Mouse (Mus musculus): ENCODE data around the gene 4921504E06Rik. TPM values are rescaled to one million over a fixed set of nuclear protein-coding genes. Genes with fewer than 3 reads are reported as not detected.

Gene 4921504E06Rik
- not detected in 2 replicates for polyA plus RNA-seq (2014; fragmentation: Nextera tagmentation; extraction: Ambion mirVana)

DNA sequence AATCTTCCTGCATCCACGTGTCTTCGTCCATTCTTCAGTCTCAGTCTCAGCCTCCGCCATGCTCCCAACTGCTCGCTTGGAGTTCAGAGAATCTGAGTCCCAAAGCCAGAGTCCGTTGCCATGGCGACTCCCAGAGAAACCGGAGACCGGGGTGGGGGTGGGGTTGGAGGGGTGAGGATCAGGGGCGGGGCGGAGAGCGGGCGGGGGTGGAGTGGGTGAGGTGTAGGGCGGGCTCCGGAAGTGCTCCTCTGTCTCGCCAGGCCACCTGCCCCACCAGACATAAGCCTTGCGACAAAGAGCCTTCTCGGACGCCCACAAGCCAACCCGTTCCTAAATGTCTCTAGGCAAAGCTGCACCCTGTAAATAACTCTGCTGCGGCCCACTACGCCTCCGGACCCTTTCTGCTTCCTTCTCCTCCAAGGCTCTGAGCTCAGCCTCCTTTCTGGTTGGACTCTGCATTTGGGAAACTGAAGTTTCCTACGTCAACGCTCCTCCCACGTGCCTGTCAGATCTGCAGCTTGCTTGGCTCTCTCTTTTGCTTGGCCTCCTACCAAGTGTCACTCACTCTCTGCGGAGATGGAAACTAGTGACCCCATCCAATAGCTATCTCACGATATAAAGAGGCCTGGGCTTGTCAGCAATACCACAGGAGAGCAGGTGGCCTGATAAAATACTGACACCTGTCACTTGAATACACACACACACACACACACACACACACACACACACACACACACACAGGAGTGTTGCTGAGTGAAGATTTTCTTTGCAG is at the start of gene 4921504E06Rik:
Gene 4921504E06Rik (minus strand): TSS at position 94 of the 772 bp plus-strand sequence.
- Histone ChIP-seq H3K9ac (replicated peaks; ENCODE audit: low read length) (no peak within 1 kb of the TSS; the same call in 1 of the 2 replicates), H3K36me3 (replicated peaks; ENCODE audit: control insufficient read depth, insufficient read depth, low read depth, low read length) (no peaks in the 10 kb centered on the region), H3K4me1 (ENCODE audit: control insufficient read depth, insufficient read depth, low read length) (no peaks in the 10 kb centered on the region), H3K4me2 (ENCODE audit: low read depth, low read length) (peak within 1 kb of the TSS; percentile 47), H3K4me3 (ENCODE audit: low read depth, low read length) (peak within 1 kb of the TSS; percentile 27), H3K27me3 (ENCODE audit: control insufficient read depth, insufficient read depth, low read length) (no peaks in the 10 kb centered on the region), H3K27ac (replicated peaks; ENCODE audit: low read depth, low read length) (no peak within 1 kb of the TSS), H3K9me3 (replicated peaks; ENCODE audit: control insufficient read depth, low read length) (no peaks in the 10 kb centered on the region)
- peak; percentile 92 for DNase-seq (ENCODE audit: low spot score)
- ATAC-seq (replicated peaks; ENCODE audit: insufficient number of reproducible peaks, low FRiP score, low TSS enrichment, low read depth) = peak; percentile 93
- WGBS = under 1% methylated on average over 21 of the region's 27 CpGs

DNA sequence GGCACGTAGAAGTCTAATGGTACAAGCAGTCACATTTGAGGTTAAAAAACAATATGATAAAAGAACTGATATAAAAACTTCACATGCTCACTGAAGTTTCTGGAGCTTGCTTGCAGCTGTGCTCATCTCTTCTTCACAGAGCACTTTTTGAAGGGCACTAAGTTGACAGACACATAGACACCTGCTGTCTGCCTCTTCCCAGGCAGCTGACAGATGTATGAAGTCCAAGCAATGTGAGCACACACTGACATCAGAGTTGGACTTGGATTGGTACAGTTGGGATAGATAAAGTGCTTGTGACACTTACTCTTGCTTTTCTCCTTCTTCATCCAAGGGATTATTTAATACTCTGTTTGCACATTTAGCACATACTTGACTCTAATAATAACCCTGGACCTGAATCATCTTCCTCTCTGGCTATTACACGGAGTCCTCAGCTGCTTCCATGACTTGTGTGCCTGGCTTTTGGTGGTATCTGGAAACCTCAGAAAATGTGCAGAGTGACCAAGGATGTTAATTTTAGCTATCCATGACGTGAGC is 47.7 kb upstream of the 4921504E06Rik start:
- no peak for DNase-seq (ENCODE audit: low spot score)
- Histone ChIP-seq H3K27ac (replicated peaks; ENCODE audit: low read depth, low read length) (no peak overlapping the region), H3K4me3 (ENCODE audit: low read depth, low read length) (no peak overlapping the region), H3K36me3 (replicated peaks; ENCODE audit: control insufficient read depth, insufficient read depth, low read depth, low read length) (no peaks in the 10 kb centered on the region), H3K4me1 (ENCODE audit: control insufficient read depth, insufficient read depth, low read length) (no peaks in the 10 kb centered on the region), H3K9me3 (replicated peaks; ENCODE audit: control insufficient read depth, low read length) (no peaks in the 10 kb centered on the region), H3K27me3 (ENCODE audit: control insufficient read depth, insufficient read depth, low read length) (no peaks in the 10 kb centered on the region), H3K9ac (replicated peaks; ENCODE audit: low read length) (no peak overlapping the region), H3K4me2 (ENCODE audit: low read depth, low read length) (no peak overlapping the region)
- no peak for ATAC-seq (replicated peaks; ENCODE audit: insufficient number of reproducible peaks, low FRiP score, low TSS enrichment, low read depth)
- 84% methylated on average over 3 of the region's 3 CpGs for WGBS

DNA sequence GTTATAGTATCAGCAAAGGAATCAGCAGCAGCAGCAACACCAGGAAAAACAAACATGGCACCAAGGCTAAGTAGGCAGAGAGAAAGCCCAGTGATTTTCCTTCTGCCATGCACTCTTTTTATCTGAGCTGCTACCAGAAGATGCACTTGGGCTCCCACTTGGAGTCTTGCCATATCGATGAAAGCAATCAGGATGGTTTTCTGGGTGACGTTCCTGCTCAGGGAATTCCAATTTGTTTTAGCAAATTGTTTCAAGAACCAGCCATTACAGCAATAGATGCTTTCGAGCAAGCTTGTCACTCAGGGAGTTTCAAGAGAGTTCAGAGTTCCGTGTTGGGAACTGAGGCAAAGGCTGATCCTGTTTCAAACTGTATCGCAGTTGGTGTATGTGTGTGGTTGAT is 47.1 kb upstream of the 4921504E06Rik start:
- ATAC-seq (replicated peaks; ENCODE audit: insufficient number of reproducible peaks, low FRiP score, low TSS enrichment, low read depth) = no peak
- WGBS = 78% methylated on average over 5 of the region's 5 CpGs

DNA sequence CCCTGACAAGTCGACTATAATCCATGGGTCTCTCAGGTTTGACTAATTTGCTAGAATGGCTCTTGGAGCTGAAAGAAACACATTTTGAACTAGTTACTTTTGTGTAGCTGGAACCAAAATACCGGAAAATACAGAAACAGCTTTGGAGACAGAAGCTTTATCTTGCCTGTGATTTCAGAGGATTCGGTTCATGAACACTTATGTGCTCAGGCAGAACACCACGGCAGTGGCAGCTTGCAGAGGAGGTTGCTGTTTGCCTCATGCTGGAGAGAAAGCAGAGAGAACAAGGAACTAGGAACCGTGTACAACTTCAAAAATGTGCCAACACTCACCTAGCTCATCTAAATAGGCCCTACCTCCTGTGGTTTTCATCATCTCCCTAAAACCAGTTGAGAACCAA is 46.1 kb upstream of the 4921504E06Rik start:
- Histone ChIP-seq H3K4me1 (ENCODE audit: control insufficient read depth, insufficient read depth, low read length) (no peaks in the 10 kb centered on the region), H3K4me3 (ENCODE audit: low read depth, low read length) (no peak overlapping the region), H3K4me2 (ENCODE audit: low read depth, low read length) (no peak overlapping the region), H3K27ac (replicated peaks; ENCODE audit: low read depth, low read length) (no peak overlapping the region), H3K36me3 (replicated peaks; ENCODE audit: control insufficient read depth, insufficient read depth, low read depth, low read length) (no peaks in the 10 kb centered on the region), H3K27me3 (ENCODE audit: control insufficient read depth, insufficient read depth, low read length) (no peaks in the 10 kb centered on the region), H3K9me3 (replicated peaks; ENCODE audit: control insufficient read depth, low read length) (no peaks in the 10 kb centered on the region), H3K9ac (replicated peaks; ENCODE audit: low read length) (no peak overlapping the region)
- DNase-seq (ENCODE audit: low spot score) = no peak
- ATAC-seq (replicated peaks; ENCODE audit: insufficient number of reproducible peaks, low FRiP score, low TSS enrichment, low read depth) = no peak
- WGBS = 81% methylated on average over 5 of the region's 5 CpGs

More for the DNA sequence above, 47.1 kb upstream of the 4921504E06Rik start:
- Histone ChIP-seq H3K4me3 (ENCODE audit: low read depth, low read length) (no peak overlapping the region), H3K9ac (replicated peaks; ENCODE audit: low read length) (no peak overlapping the region), H3K27ac (replicated peaks; ENCODE audit: low read depth, low read length) (no peak overlapping the region), H3K27me3 (ENCODE audit: control insufficient read depth, insufficient read depth, low read length) (no peaks in the 10 kb centered on the region), H3K36me3 (replicated peaks; ENCODE audit: control insufficient read depth, insufficient read depth, low read depth, low read length) (no peaks in the 10 kb centered on the region), H3K9me3 (replicated peaks; ENCODE audit: control insufficient read depth, low read length) (no peaks in the 10 kb centered on the region), H3K4me1 (ENCODE audit: control insufficient read depth, insufficient read depth, low read length) (no peaks in the 10 kb centered on the region), H3K4me2 (ENCODE audit: low read depth, low read length) (no peak overlapping the region)
- no peak for DNase-seq (ENCODE audit: low spot score)

DNA sequence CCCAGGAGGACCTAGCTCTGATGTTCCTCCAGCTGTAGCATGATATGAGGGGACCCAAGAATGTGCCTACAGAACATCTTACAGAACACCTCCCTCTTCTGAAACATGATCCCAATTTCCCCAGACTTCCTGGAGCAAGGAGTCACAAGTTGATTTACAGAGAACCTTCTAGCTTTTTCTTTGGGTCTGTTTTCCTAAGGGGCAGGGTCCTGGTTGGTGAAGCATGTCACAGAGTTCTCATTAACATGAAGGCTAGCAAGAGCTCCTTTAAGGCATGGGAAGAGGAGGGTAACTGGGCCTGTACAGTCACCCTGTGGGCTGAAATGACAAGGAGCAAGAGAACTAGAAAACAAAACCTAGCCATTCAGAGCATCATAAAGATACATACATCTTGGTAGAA is 43.3 kb upstream of the 4921504E06Rik start:
- no peaks in the 10 kb centered on the region for H3K36me3 ChIP-seq (replicated peaks; ENCODE audit: control insufficient read depth, insufficient read depth, low read depth, low read length)
- DNase-seq (ENCODE audit: low spot score) = no peak
- H3K9me3 ChIP-seq (replicated peaks; ENCODE audit: control insufficient read depth, low read length) = no peaks in the 10 kb centered on the region
- no peak overlapping the region for H3K4me2 ChIP-seq (ENCODE audit: low read depth, low read length)
- no peaks in the 10 kb centered on the region for H3K27me3 ChIP-seq (ENCODE audit: control insufficient read depth, insufficient read depth, low read length)
- no peak overlapping the region for H3K9ac ChIP-seq (replicated peaks; ENCODE audit: low read length)
- no peak overlapping the region for H3K27ac ChIP-seq (replicated peaks; ENCODE audit: low read depth, low read length)
- ATAC-seq (replicated peaks; ENCODE audit: insufficient number of reproducible peaks, low FRiP score, low TSS enrichment, low read depth) = no peak
- H3K4me1 ChIP-seq (ENCODE audit: control insufficient read depth, insufficient read depth, low read length) = no peaks in the 10 kb centered on the region
- H3K4me3 ChIP-seq (ENCODE audit: low read depth, low read length) = no peak overlapping the region

DNA sequence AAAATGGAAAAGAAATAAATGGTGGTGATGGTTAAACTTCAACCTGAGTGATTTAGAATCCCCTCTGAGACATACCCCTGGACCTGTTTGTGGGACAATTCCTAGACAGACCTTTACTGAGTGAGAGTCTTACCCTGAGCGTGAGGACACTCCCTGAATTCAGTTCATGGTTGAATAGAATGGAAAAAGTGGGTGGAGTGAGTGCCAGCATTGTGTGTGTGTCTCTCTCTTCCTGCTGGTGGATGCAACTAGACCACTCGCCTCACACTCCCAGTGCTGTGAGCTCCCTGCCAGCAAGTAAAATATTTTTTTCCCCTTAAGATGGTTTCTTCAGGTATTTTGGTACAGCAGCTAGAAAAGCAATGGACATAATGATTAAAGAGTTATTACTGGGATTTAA is 42.7 kb upstream of the 4921504E06Rik start:
- Histone ChIP-seq H3K9me3 (replicated peaks; ENCODE audit: control insufficient read depth, low read length) (no peaks in the 10 kb centered on the region), H3K4me2 (ENCODE audit: low read depth, low read length) (no peak overlapping the region), H3K4me1 (ENCODE audit: control insufficient read depth, insufficient read depth, low read length) (no peaks in the 10 kb centered on the region), H3K4me3 (ENCODE audit: low read depth, low read length) (no peak overlapping the region), H3K27ac (replicated peaks; ENCODE audit: low read depth, low read length) (no peak overlapping the region), H3K9ac (replicated peaks; ENCODE audit: low read length) (no peak overlapping the region), H3K36me3 (replicated peaks; ENCODE audit: control insufficient read depth, insufficient read depth, low read depth, low read length) (no peaks in the 10 kb centered on the region), H3K27me3 (ENCODE audit: control insufficient read depth, insufficient read depth, low read length) (no peaks in the 10 kb centered on the region)
- DNase-seq (ENCODE audit: low spot score) = no peak
- ATAC-seq (replicated peaks; ENCODE audit: insufficient number of reproducible peaks, low FRiP score, low TSS enrichment, low read depth) = no peak
- WGBS = 73% methylated on average over 2 of the region's 2 CpGs

DNA sequence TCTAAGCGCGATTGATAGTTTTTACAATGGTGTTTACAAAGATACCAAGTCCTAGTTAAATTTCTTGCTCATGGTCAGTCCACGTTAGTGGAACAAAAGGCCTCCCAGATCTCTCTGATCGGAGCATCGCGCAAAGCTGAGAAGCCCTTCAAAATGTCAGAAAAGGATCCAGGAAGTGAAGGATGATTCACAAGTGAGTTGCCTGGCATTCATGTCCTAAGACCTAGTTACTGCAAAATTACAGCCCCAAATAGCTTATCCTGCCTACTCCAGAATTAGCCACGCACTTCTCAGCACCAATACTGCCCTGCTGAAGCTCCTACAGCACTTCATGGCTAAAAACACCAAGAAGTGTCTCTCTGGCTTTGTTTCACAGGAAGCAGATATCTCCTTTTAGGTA is 41.1 kb upstream of the 4921504E06Rik start:
- Histone ChIP-seq H3K27me3 (ENCODE audit: control insufficient read depth, insufficient read depth, low read length) (no peaks in the 10 kb centered on the region), H3K4me3 (ENCODE audit: low read depth, low read length) (no peak overlapping the region), H3K4me1 (ENCODE audit: control insufficient read depth, insufficient read depth, low read length) (no peaks in the 10 kb centered on the region), H3K27ac (replicated peaks; ENCODE audit: low read depth, low read length) (no peak overlapping the region), H3K36me3 (replicated peaks; ENCODE audit: control insufficient read depth, insufficient read depth, low read depth, low read length) (no peaks in the 10 kb centered on the region), H3K9me3 (replicated peaks; ENCODE audit: control insufficient read depth, low read length) (no peaks in the 10 kb centered on the region), H3K4me2 (ENCODE audit: low read depth, low read length) (no peak overlapping the region), H3K9ac (replicated peaks; ENCODE audit: low read length) (no peak overlapping the region)
- 87% methylated on average over 7 of the region's 7 CpGs for WGBS
- DNase-seq (ENCODE audit: low spot score) = no peak
- no peak for ATAC-seq (replicated peaks; ENCODE audit: insufficient number of reproducible peaks, low FRiP score, low TSS enrichment, low read depth)

DNA sequence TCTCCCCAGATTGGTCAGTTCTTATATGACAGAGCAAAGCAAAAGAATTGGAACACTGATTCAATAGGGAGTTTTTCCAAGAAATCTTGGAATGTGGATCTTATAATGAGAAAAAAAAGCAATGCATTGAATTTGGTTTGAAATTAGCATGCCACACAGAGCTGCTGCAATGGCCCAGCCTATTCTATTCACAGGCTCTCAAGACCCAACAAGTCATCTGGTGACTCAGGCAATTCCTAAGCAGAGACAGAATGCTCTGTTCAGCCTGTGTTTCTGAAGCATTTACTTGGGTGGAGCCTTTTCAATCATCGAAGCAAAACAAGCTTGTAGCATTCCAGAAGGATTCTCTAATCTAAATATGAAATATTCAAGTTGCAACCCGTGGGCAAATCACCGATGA is 26.1 kb upstream of the 4921504E06Rik start:
- Histone ChIP-seq H3K9me3 (replicated peaks; ENCODE audit: control insufficient read depth, low read length) (no peaks in the 10 kb centered on the region), H3K9ac (replicated peaks; ENCODE audit: low read length) (no peak overlapping the region), H3K27ac (replicated peaks; ENCODE audit: low read depth, low read length) (no peak overlapping the region), H3K4me2 (ENCODE audit: low read depth, low read length) (no peak overlapping the region), H3K36me3 (replicated peaks; ENCODE audit: control insufficient read depth, insufficient read depth, low read depth, low read length) (no peaks in the 10 kb centered on the region), H3K4me1 (ENCODE audit: control insufficient read depth, insufficient read depth, low read length) (no peaks in the 10 kb centered on the region), H3K4me3 (ENCODE audit: low read depth, low read length) (no peak overlapping the region), H3K27me3 (ENCODE audit: control insufficient read depth, insufficient read depth, low read length) (no peaks in the 10 kb centered on the region)
- ATAC-seq (replicated peaks; ENCODE audit: insufficient number of reproducible peaks, low FRiP score, low TSS enrichment, low read depth) (no peak), DNase-seq (ENCODE audit: low spot score) (no peak)
- WGBS = 88% methylated on average over 3 of the region's 3 CpGs

All from embryonic facial prominence, embryonic 11.5 days (tissue).